Mouse (Mus musculus): Measurements from ENCODE around the gene Lrch4.

GRCm38 (mm10) chr5:137607860-137608653 lies 20.9 kb upstream of the Lrch4 start:
- TF ChIP-seq CTCF (IDR thresholded peaks at IDR 0.05; ENCODE audit: borderline replicate concordance, insufficient read depth, low read length) (no peak), POLR2A (IDR thresholded peaks at IDR 0.05; ENCODE audit: low read depth, low read length) (no peak)

Data from embryonic fibroblast, embryonic 13.5 days (primary cell).